Mouse (Mus musculus) heart, postnatal 0 days (tissue): ENCODE data around the gene Gm28374. TPM values are rescaled to one million over a fixed set of nuclear protein-coding genes. Genes with fewer than 3 reads are reported as not detected.
A peak's percentile ranks its signal among the peaks of the same experiment; 100 is the strongest.

Experiments
- ATAC-seq: fragments of 200-750 bp; cut with Nextera tagmentation; 2 replicates; pipeline ENCODE4 v1.8.0; 2017; ENCODE audit warnings: low read depth, moderate number of reproducible peaks, moderate library complexity; ENCODE audit not compliant: insufficient read depth
- DNase-seq: peaks from one replicate; pipeline ENCODE4 v3.0.0-alpha.2; 2016; ENCODE audit warnings: low spot score
- H3K27ac ChIP-seq: fragments of 300-500 bp; sonication (generic); 2 replicates; pipeline ENCODE4 v1.5.1; 2014; ENCODE audit warnings: low read depth, mild to moderate bottlenecking
- H3K27me3 ChIP-seq: fragments of 300-500 bp; sonication (generic); 2 replicates; pipeline ENCODE4 v1.6.1; 2014; ENCODE audit warnings: low read length, mixed read lengths; ENCODE audit not compliant: control insufficient read depth, insufficient read depth
- H3K36me3 ChIP-seq: fragments of 300-500 bp; sonication (generic); replicated peaks from 2 replicates; pipeline ENCODE4 v1.6.1; 2014; ENCODE audit warnings: low read length, mixed read lengths; ENCODE audit not compliant: control insufficient read depth, insufficient read depth
- H3K4me1 ChIP-seq: fragments of 300-500 bp; sonication (generic); 2 replicates; pipeline ENCODE4 v1.6.1; 2014; ENCODE audit warnings: antibody characterized with exemption; ENCODE audit not compliant: control insufficient read depth, insufficient read depth
- H3K4me2 ChIP-seq: fragments of 300-500 bp; sonication (generic); 2 replicates; pipeline ENCODE4 v1.6.1; 2014; ENCODE audit warnings: low read depth, mild to moderate bottlenecking, low read length, moderate library complexity
- H3K4me3 ChIP-seq: fragments of 300-500 bp; sonication (generic); 2 replicates; pipeline ENCODE4 v1.5.1; 2014; ENCODE audit warnings: low read depth, low read length
- H3K9ac ChIP-seq: fragments of 300-500 bp; sonication (generic); replicated peaks from 2 replicates; pipeline ENCODE4 v1.6.1; 2014; ENCODE audit warnings: low read depth, low read length, mixed read lengths
- H3K9me3 ChIP-seq: fragments of 300-500 bp; sonication (generic); replicated peaks from 2 replicates; pipeline ENCODE4 v1.6.1; 2016; ENCODE audit warnings: low read length; ENCODE audit not compliant: control insufficient read depth
- CTCF ChIP-seq: IDR thresholded peaks from 2 replicates; pipeline ENCODE4 v1.5.1; 2016; ENCODE audit warnings: antibody characterized with exemption, control low read depth, low read depth
- EP300 ChIP-seq: IDR thresholded peaks from 2 replicates; pipeline ENCODE4 v1.6.1; 2016; ENCODE audit warnings: antibody characterized with exemption, low read depth
- WGBS: fragments of 180-500 bp; shearing (Covaris S2); extraction: QIAGEN DNeasy Blood & Tissue Kit; methylation state at CpG from one replicate; pipeline ENCODE4 v1.1.7; 2014; 5-methylcytosine and 5-hydroxymethylcytosine counted together
- polyA plus RNA-seq: library from polyadenylated mRNA; unstranded; fragments of >200 nt; fragmentation: Nextera tagmentation; extraction: Ambion mirVana; gene quantifications from 2 replicates; pipeline ENCODE4 v1.2.1, GENCODE M21; 2015
- total RNA-seq: library from RNA; depleted of rRNA; stranded (reverse); fragments of >200 nt; gene quantifications from 2 replicates; pipeline ENCODE4 v1.2.3, GENCODE M21; 2014; ENCODE audit warnings: low replicate concordance

Gm28374 gene
- total and polyA plus RNA-seq, 2 experiments from 2014 or later, result 0.72 TPM; not detected in 1

- no peaks in the 10 kb centered on the region for H3K9me3 ChIP-seq
- 66% methylated on average over 6 of the region's 6 CpGs for WGBS
- no peaks in the 10 kb centered on the region for H3K36me3 ChIP-seq
- H3K4me2 ChIP-seq, result no peak overlapping the region
- no peaks in the 10 kb centered on the region for H3K4me1 ChIP-seq
- H3K4me3 ChIP-seq, result no peak overlapping the region
- DNase-seq (no peak), ATAC-seq (no peak)
- H3K27me3 ChIP-seq, result no peaks in the 10 kb centered on the region
- no peak overlapping the region for H3K27ac ChIP-seq
- no peak overlapping the region for H3K9ac ChIP-seq
- TF ChIP-seq EP300, result no peak
- TF ChIP-seq CTCF, result no peak
Measured at GRCm38 (mm10) chr19:6102169-6102853, 20.3 kb upstream of the Gm28374 start.

DNA sequence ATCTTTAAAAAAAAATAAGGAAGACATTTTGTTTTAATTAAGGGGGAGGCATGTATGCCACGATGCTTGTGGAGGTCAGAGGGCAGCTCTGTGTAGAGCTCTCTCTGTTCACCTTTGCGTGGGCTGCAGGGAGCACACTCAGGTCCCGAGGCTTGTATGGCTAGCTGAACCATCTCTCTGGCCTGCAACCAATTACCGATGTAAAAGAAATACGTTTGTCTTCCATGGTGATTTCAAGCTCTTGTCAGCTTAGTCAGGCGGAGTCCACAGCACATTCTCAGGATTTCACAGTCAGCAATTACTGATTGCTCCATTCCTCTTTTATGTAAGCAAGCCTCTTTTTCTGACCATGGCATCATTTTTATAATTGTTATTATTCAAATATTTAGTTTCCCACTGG is 19.1 kb upstream of the Gm28374 start:
- DNase-seq (no peak), ATAC-seq (no peak)
- Histone ChIP-seq H3K9ac (no peak overlapping the region), H3K36me3 (no peaks in the 10 kb centered on the region), H3K9me3 (no peaks in the 10 kb centered on the region), H3K4me1 (no peaks in the 10 kb centered on the region), H3K4me2 (no peak overlapping the region), H3K4me3 (no peak overlapping the region), H3K27me3 (no peaks in the 10 kb centered on the region), H3K27ac (no peak overlapping the region)
- no peak for TF ChIP-seq EP300
- no peak for TF ChIP-seq CTCF
- WGBS, result 77% methylated on average over 6 of the region's 6 CpGs

DNA sequence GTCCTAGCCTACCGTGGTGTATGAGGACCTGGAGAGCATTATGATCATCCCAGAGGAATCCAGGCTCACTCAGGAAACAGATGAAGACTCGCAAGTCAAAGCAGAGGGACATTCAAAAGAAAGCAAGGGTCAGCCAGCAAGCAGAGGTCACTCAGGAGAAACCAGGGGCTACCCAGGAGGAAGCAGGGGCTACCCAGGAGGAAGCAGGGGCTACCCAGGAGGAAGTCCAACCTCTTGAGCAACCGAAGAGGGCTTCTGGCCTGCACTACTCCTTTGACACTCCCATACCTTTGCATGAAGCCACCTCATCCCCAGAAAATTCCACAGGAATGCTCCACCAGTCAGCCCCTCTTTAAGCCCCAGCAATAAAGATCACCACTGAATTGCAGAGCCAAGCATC is 15.8 kb upstream of the Gm28374 start:
- Histone ChIP-seq H3K4me2 (no peak overlapping the region), H3K4me1 (no peaks in the 10 kb centered on the region), H3K9ac (no peak overlapping the region), H3K9me3 (no peaks in the 10 kb centered on the region), H3K27me3 (no peaks in the 10 kb centered on the region), H3K4me3 (no peak overlapping the region), H3K36me3 (peaks cover 10% of the 10 kb centered on the region), H3K27ac (no peak overlapping the region)
- DNase-seq, result no peak
- no peak for TF ChIP-seq EP300
- TF ChIP-seq CTCF, result no peak
- 74% methylated on average over 3 of the region's 3 CpGs for WGBS
- ATAC-seq, result no peak

GRCm38 (mm10) chr19:6094119-6094518 is 12.1 kb upstream of the Gm28374 start, which contains the start of gene AC131692.1:
AC131692.1 (plus strand) TSS chr19:6094419.
- TF ChIP-seq CTCF, result no peak
- no peak for TF ChIP-seq EP300
- 84% methylated on average over 7 of the region's 7 CpGs for WGBS
- no peaks in the 10 kb centered on the region for H3K27me3 ChIP-seq
- H3K36me3 ChIP-seq, result peaks cover 40% of the 10 kb centered on the region
- no peak for DNase-seq
- no peaks in the 10 kb centered on the region for H3K4me1 ChIP-seq
- no peak within 1 kb of the TSS for H3K9ac ChIP-seq
- ATAC-seq, result no peak
- H3K4me2 ChIP-seq, result no peak within 1 kb of the TSS
- H3K9me3 ChIP-seq, result no peaks in the 10 kb centered on the region
- no peak within 1 kb of the TSS for H3K27ac ChIP-seq
- no peak within 1 kb of the TSS for H3K4me3 ChIP-seq

DNA sequence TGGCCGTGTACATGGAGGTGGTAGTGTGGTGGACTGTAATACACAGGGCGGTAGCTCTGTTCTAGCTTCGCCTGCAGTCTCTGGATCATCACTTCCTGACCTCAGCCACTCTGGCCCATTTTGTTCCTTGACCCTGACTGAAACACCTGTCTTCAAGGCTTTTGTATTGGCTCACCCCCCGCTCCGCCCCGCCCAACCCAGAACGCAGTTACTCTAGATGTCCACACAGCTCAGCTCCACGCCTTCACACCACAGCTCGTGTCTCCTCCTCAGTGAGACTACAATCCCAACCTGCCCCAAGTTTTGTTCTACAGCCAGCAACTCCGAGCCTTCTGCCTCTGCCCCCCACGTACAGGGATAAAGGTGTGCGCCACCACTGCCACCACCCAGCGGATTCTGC is 6.8 kb upstream of the Gm28374 start:
- Histone ChIP-seq H3K9ac (no peak overlapping the region), H3K4me2 (no peak overlapping the region), H3K4me1 (peaks cover 11% of the 10 kb centered on the region), H3K9me3 (no peaks in the 10 kb centered on the region), H3K36me3 (peaks cover 41% of the 10 kb centered on the region), H3K27me3 (no peaks in the 10 kb centered on the region), H3K4me3 (no peak overlapping the region), H3K27ac (no peak overlapping the region)
- no peak for DNase-seq
- 89% methylated on average over 13 of the region's 13 CpGs for whole genome bisulfite sequencing
- ATAC-seq, result no peak
- TF ChIP-seq CTCF (no peak), EP300 (no peak)

DNA sequence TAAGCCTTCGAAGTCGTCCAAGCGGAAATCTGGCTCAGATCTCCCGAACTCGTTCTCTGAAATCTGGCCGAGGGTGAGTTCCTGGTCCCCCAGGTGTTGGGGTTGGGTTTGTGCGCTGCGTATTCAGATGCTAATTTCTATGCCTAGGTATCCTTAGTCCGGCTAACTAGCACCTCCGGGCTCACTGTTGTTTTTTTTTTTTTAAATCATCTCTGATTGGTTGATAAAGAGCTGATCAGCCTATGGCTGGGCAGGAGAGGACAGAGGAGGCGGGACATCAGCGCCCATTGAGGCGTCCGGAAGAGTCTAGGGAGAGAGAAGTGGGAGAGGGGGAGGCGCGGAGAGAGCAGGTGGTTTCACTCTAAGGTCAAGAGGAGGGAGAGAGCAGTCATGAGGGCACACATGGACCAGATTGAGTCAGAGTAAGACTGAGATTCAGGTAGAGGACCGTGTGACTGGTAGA is 3.4 kb upstream of the Gm28374 start:
- 0% methylated on average over 17 of the region's 17 CpGs for WGBS
- peak overlapping the region; percentile 44 for H3K9ac ChIP-seq
- no peaks in the 10 kb centered on the region for H3K9me3 ChIP-seq
- TF ChIP-seq CTCF (no peak), EP300 (no peak)
- peak overlapping the region; percentile 72 for H3K4me3 ChIP-seq
- peaks cover 13% of the 10 kb centered on the region for H3K4me1 ChIP-seq
- ATAC-seq, result peak; percentile 59
- peak; percentile 50 for DNase-seq
- peak overlapping the region; percentile 52; the same call in 1 of the 2 replicates for H3K27ac ChIP-seq
- H3K4me2 ChIP-seq, result peak overlapping the region; percentile 87
- no peaks in the 10 kb centered on the region for H3K27me3 ChIP-seq
- peaks cover 38% of the 10 kb centered on the region for H3K36me3 ChIP-seq
